Mouse (Mus musculus) liver, adult 2 months (tissue): ENCODE measurements around the gene Ccl24.

ENCODE experiments used
- CTCF ChIP-seq: fragments of 200-500 bp; IDR thresholded peaks from 2 replicates; pipeline ENCODE4 v1.5.1; 2011; ENCODE audit warnings: low read depth, low read length, control low read depth
- POLR2A ChIP-seq: fragments of 200-500 bp; IDR thresholded peaks from 2 replicates; pipeline ENCODE4 v1.6.1; 2011; ENCODE audit warnings: low read length, control low read depth; ENCODE audit not compliant: insufficient read depth; ENCODE audit errors: extremely low read depth

- TF ChIP-seq CTCF (no peak), POLR2A (no peak)
Measured at GRCm38 (mm10) chr5:135535867-135536266, 37.0 kb downstream of the Ccl24 start.
